Comparison of ENCODE assay signal across 14 mouse cellular contexts in the genomic region with DNA sequence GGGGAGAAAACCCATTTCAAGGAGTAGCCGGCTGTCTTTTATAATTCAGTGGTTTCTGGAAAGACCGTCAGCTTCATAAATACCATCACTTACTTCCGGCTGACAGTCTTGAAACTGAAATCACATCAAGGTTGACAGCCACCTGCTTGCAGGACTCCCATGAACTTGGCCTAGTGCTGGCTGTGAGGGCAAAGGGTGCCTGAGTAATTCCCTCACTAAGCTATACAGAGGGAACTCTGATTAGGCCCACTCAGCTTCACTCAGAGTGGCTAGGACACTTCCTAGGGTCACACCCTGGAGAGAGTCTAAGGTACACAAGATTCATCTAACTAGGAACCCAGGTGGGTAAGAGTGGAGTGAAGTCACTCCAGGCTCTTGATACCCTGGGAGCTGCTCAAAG. TPM values are rescaled to one million over a fixed set of nuclear protein-coding genes. Genes with fewer than 3 reads are reported as not detected.
DNase-seq lines count a peak whose midpoint lies in the region; ATAC-seq and TF ChIP-seq lines count a peak whose summit lies in the region.
"Had no signal": no experiment of that assay in that cellular context is flagged by ENCODE, and none has a peak within 500 bp of the region (broad histone marks: within the 10 kb centered on the region; RNA-seq: fewer than 3 reads in every experiment).

No protein-coding gene starts in this region.

- peaks cover 83% of the 10 kb centered on the region for H3K4me1 ChIP-seq in erythroblast, embryonic 14.5 days (ENCODE audit: control insufficient read depth)
- no peaks in the 10 kb centered on the region for H3K4me1 ChIP-seq in lung, embryonic 14.5 days (ENCODE audit: insufficient read depth)
- H3K4me1 ChIP-seq in intestine, postnatal 0 days (replicated peaks; ENCODE audit: control insufficient read depth, insufficient read depth, low read length), result no peaks in the 10 kb centered on the region; the same call in 1 of the 2 replicates
- H3K4me1 ChIP-seq in kidney, adult 2 months (ENCODE audit: control insufficient read depth, insufficient read depth, low read length), result 0 out of 2 replicates have a peak, but pooled peaks cover 3% of the 10 kb centered on the region

- TF ChIP-seq POLR2A in kidney, adult 2 months (IDR thresholded peaks at IDR 0.05; ENCODE audit: low read depth, low read length), result no peak

- H3K9ac ChIP-seq in lung, embryonic 14.5 days, result no peak overlapping the region
- no peak overlapping the region for H3K9ac ChIP-seq in intestine, postnatal 0 days (ENCODE audit: low read depth, low read length)
- H3K9ac ChIP-seq: limb, embryonic 12.5 days; neural tube, embryonic 12.5 days had no signal

- H3K4me3 ChIP-seq in erythroblast, embryonic 14.5 days (replicated peaks), result peak overlapping the region; percentile 88
- peak overlapping the region; percentile 60; the same call in 1 of the 2 replicates for H3K4me3 ChIP-seq in lung, embryonic 14.5 days (ENCODE audit: low read depth, low read length)
- H3K4me3 ChIP-seq in intestine, postnatal 0 days (ENCODE audit: low read depth, low read length), result no peak overlapping the region
- H3K4me3 ChIP-seq in kidney, adult 2 months (ENCODE audit: insufficient read depth, low read depth, low read length), result no peak overlapping the region
- H3K4me3 ChIP-seq: limb, embryonic 12.5 days; neural tube, embryonic 12.5 days had no signal

- TF ChIP-seq CTCF in lung, embryonic 14.5 days (IDR thresholded peaks at IDR 0.05; ENCODE audit: low read depth), result no peak
- TF ChIP-seq CTCF in intestine, postnatal 0 days (IDR thresholded peaks at IDR 0.05; ENCODE audit: low read depth), result no peak
- no peak for TF ChIP-seq CTCF in kidney, adult 2 months (conservative IDR thresholded peaks at IDR 0.05; ENCODE audit: insufficient read depth, insufficient read length, low read depth, low read length)

- no peaks in the 10 kb centered on the region for H3K9me3 ChIP-seq in erythroblast, embryonic 14.5 days (ENCODE audit: control insufficient read depth, low read length)
- H3K9me3 ChIP-seq in lung, embryonic 14.5 days (ENCODE audit: low read depth, low read length), result no peaks in the 10 kb centered on the region
- H3K9me3 ChIP-seq in intestine, postnatal 0 days (ENCODE audit: control insufficient read depth), result no peaks in the 10 kb centered on the region
- H3K9me3 ChIP-seq: limb, embryonic 12.5 days; neural tube, embryonic 12.5 days had no signal

- peaks cover 7% of the 10 kb centered on the region; the same call in 1 of the 2 replicates for H3K27me3 ChIP-seq in erythroblast, embryonic 14.5 days (ENCODE audit: control insufficient read depth)
- peaks cover 31% of the 10 kb centered on the region for H3K27me3 ChIP-seq in lung, embryonic 14.5 days (ENCODE audit: insufficient read depth, low read length)
- 0 out of 2 replicates have a peak, but pooled peaks cover 9% of the 10 kb centered on the region for H3K27me3 ChIP-seq in intestine, postnatal 0 days (replicated peaks; ENCODE audit: control insufficient read depth, insufficient read depth, low read length)
- no peaks in the 10 kb centered on the region for H3K27me3 ChIP-seq in kidney, adult 2 months (replicated peaks; ENCODE audit: control insufficient read depth, insufficient read depth, low read length)

- 75% methylated on average over 3 of the region's 3 CpGs for WGBS in lung, embryonic 14.5 days
- WGBS in intestine, postnatal 0 days, result 44% methylated on average over 3 of the region's 3 CpGs
- 86% methylated on average over 3 of the region's 3 CpGs for WGBS in kidney, adult 2 months

- DNase-seq in lung, embryonic 14.5 days, result no peak
- DNase-seq in lung, postnatal 36 days, result no peak
- peak; percentile 23 to 46 for DNase-seq in thymus, adult 18-20 months
- DNase-seq in kidney, adult 2 months, result no peak
- DNase-seq: embryo, embryonic 11 days; gastrocnemius, postnatal 36 days; kidney, adult 18-20 months had no signal

- peak overlapping the region; percentile 99 for H3K4me2 ChIP-seq in lung, embryonic 14.5 days
- H3K4me2 ChIP-seq in intestine, postnatal 0 days (replicated peaks; ENCODE audit: low read depth), result no peak overlapping the region
- H3K4me2 ChIP-seq: limb, embryonic 12.5 days; midbrain, embryonic 11.5 days had no signal

- H3K36me3 ChIP-seq in erythroblast, embryonic 14.5 days (ENCODE audit: control insufficient read depth), result peaks cover 72% of the 10 kb centered on the region
- H3K36me3 ChIP-seq in lung, embryonic 14.5 days (ENCODE audit: insufficient read depth), result no peaks in the 10 kb centered on the region
- H3K36me3 ChIP-seq in intestine, postnatal 0 days (ENCODE audit: control insufficient read depth, insufficient read depth), result no peaks in the 10 kb centered on the region
- no peaks in the 10 kb centered on the region for H3K36me3 ChIP-seq in kidney, adult 2 months (ENCODE audit: control insufficient read depth, insufficient read depth, low read length)
- H3K36me3 ChIP-seq: limb, embryonic 12.5 days; neural tube, embryonic 12.5 days had no signal

- no peak for ATAC-seq in erythroblast, adult 5-6 weeks (replicated peaks; ENCODE audit: low FRiP score, poor library complexity, severe bottlenecking)
- ATAC-seq in lung, embryonic 14.5 days (ENCODE audit: insufficient read depth), result no peak
- ATAC-seq in intestine, postnatal 0 days, result peak; percentile 93
- ATAC-seq in activated CD4-positive, CD25-positive, alpha-beta regulatory T cell, adult 4 months, result no peak

- no peak overlapping the region for H3K27ac ChIP-seq in lung, embryonic 14.5 days (ENCODE audit: low read depth)
- H3K27ac ChIP-seq in intestine, postnatal 0 days (ENCODE audit: low read depth, low read length), result peak overlapping the region; percentile 62
- no peak overlapping the region for H3K27ac ChIP-seq in kidney, adult 2 months (ENCODE audit: insufficient read depth, low read depth, low read length)
- H3K27ac ChIP-seq: limb, embryonic 12.5 days; neural tube, embryonic 12.5 days had no signal

RNA-seq across cellular contexts. Expression of a gene that starts 4.0 kb away (rescaled TPM):
- 9.8 and 12.5 TPM in 2 replicates for polyA plus RNA-seq in erythroblast, embryonic 14.5 days (2012)
- total RNA-seq in erythroblast, adult 5-6 weeks (2015; ENCODE audit: low replicate concordance), result 9.6 and 16.9 TPM in 2 replicates
- 19.7 and 23.0 TPM in 2 replicates for total RNA-seq in erythroblast, adult 5-6 weeks (2017; ENCODE audit: low replicate concordance)
- polyA plus RNA-seq in lung, embryonic 14.5 days (2014; fragmentation: Nextera tagmentation; extraction: Ambion mirVana), result 4.5 and 4.9 TPM in 2 replicates
- polyA plus RNA-seq in intestine, postnatal 0 days (2015; fragmentation: Nextera tagmentation; extraction: Ambion mirVana), result 6.1 and 6.2 TPM in 2 replicates
- 2.6 and 4.9 TPM in 2 replicates for polyA plus RNA-seq in kidney, adult 2 months (2012; rRNA removed)
- 10 to 100 TPM; 23.6 to 27.1 TPM for polyA plus RNA-seq in activated CD4-positive, CD25-positive, alpha-beta regulatory T cell, adult 4 months (2017; shearing (Covaris generic))

RNA-seq across cellular contexts. Expression of a gene that starts 14.6 kb away (rescaled TPM):
- 0.32 and 0.48 TPM in 2 replicates for polyA plus RNA-seq in erythroblast, embryonic 14.5 days (2012)
- not detected in 2 replicates for total RNA-seq in erythroblast, adult 5-6 weeks (2015; ENCODE audit: low replicate concordance)
- 0.60 TPM in 1 of 2 replicates, not detected in the other for total RNA-seq in erythroblast, adult 5-6 weeks (2017; ENCODE audit: low replicate concordance)
- polyA plus RNA-seq in lung, embryonic 14.5 days (2014; fragmentation: Nextera tagmentation; extraction: Ambion mirVana), result 2.5 and 3.9 TPM in 2 replicates
- 3.1 and 3.8 TPM in 2 replicates for polyA plus RNA-seq in intestine, postnatal 0 days (2015; fragmentation: Nextera tagmentation; extraction: Ambion mirVana)
- 5.7 and 6.0 TPM in 2 replicates for polyA plus RNA-seq in kidney, adult 2 months (2012; rRNA removed)
- polyA plus RNA-seq in activated CD4-positive, CD25-positive, alpha-beta regulatory T cell, adult 4 months (2017; shearing (Covaris generic)), result not detected

Comparison
In these comparisons a context has a peak if more than half of its experiments do, and no peak if none do; other contexts are left out.
1. H3K4me3 ChIP-seq: peak in erythroblast, embryonic 14.5 days (single experiment) and lung, embryonic 14.5 days (single experiment); none in intestine, postnatal 0 days (single experiment) and kidney, adult 2 months (single experiment).
2. DNase-seq: peak in thymus, adult 18-20 months (2 of 2); none in lung, embryonic 14.5 days (single experiment), lung, postnatal 36 days (single experiment) and kidney, adult 2 months (single experiment).